Mouse (Mus musculus): Measurements from ENCODE around the gene Timm50.

The Timm50 gene

GRCm38 (mm10) chr7:28271761-28272160 is 40.1 kb downstream of the Timm50 start:
- no peak for DNase-seq (ENCODE audit: low read depth in 1 of 2, low spot score in 2 of 2)

GRCm38 (mm10) chr7:28269355-28269754 is 42.5 kb downstream of the Timm50 start:
- no peak for DNase-seq (ENCODE audit: low read depth in 1 of 2, low spot score in 2 of 2)

DNA sequence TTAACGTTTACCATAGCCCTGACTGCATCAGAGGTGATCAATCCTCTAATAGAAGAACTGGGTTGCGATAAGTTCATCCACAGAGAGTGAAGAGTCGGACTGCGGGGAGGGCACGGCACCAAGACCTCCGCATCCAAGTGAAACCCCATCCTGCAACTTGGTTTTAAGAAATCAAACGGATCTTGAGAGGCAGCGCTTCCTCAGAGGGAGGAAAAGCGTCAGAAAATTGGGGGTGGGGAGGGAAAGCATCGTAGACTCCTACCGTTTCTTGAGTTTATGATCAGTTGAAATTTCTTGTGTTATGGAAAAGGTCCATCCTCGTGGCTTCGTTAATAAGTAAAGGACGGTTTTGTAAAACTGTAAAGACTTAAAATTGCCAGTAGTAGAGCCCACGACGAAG is 43.3 kb downstream of the Timm50 start:
- no peak for DNase-seq (ENCODE audit: low read depth in 1 of 2, low spot score in 2 of 2)

- DNase-seq (ENCODE audit: low read depth in 1 of 2, low spot score in 2 of 2) = no peak
These were observed 43.8 kb downstream of the Timm50 start for GRCm38 (mm10) chr7:28268042-28268531.

DNA sequence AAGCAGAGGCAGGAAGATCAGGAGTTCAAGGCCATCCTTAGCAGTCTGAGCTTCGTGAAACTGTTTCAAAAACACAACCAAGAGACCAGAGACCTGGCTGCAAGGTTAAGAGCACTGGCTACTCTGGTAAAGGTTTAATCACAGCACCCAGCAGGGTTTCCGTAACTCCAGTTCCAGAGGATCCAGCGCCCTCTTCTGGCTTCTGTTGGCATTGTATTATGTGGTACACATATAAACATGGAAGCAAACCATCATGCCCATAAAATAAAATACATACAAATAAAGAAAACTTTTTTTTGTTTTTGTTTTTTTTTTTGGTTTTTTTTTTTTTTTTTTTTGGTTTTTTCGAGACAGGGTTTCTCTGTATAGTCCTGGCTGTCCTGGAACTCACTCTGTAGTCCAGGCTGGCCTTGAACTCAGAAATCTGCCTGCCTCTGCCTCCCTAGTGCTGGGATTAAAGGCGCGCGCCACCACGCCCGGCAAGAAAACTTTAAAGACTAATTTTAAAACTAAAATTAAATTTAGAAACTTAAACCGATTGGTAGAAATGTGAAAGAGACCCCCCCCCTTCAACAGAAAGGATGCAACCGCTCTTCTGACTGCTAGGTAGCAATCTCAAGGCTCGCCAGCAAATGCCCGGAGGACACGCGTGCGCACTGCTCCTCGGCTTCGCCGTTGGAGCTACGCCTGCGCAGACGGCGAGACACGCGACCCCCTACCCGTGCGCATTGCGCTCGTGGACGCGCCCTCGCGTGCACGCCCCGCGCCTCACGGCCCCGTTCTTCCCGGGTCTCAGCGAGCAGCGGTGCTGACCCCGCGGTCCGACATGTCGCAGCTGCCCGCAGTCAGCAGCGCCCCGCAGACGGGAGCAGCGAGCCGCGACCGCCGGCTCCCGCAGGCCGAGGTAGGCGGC is 44.5 kb downstream of the Timm50 start, which contains the start of gene Eid2:
TSS of gene Eid2 (plus strand) at position 753 of the 913 bp plus-strand sequence.
- DNase-seq (ENCODE audit: low read depth in 1 of 2, low spot score in 2 of 2) = no peak

- no peak for DNase-seq (ENCODE audit: low read depth in 1 of 2, low spot score in 2 of 2)
These were observed 46.5 kb downstream of the Timm50 start for GRCm38 (mm10) chr7:28265391-28265790.

DNA sequence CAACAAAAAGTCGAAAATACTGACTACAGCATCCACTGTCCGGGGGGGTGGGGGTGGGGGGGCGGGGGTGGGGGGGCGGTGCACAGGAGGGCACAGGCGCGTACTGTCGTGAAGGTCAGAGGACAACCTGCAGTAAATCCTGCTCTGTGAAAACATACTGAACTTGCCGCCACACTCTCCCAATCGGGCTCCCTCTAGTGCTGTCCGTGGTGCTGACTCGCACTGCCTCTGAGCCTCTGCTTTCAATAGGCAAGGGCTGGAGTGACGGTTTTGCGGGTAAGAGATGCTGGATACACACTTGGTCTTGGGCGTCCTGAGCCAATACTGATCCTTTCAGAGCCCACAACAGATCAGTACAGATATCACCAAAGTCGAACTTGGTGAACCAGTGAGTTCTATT is 48.1 kb downstream of the Timm50 start:
- no peak for DNase-seq (ENCODE audit: low read depth in 1 of 2, low spot score in 2 of 2)

DNA sequence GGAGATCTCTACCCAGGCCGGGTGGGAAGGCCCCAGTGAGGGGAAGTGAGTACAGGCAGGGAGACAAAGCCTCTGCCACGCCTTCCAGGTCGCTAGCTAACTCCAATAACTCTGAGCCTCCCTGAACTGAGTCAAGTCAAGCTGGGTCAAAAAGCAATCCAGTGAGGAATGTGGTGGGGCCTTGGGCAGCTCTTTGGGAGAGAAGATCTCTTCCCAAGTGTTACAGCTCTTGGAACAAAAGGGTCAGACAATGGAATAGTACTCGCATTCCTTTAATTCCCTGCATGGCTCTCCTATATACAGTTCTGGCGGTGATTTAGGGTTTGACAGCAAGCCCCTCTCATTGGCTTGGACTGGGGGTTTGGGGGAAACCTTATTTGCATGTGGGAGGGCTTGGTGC is 49.0 kb downstream of the Timm50 start:
- no peak for DNase-seq (ENCODE audit: low read depth in 1 of 2, low spot score in 2 of 2)

Measured in monocyte, adult 2 months (primary cell).